Mouse (Mus musculus) forebrain, postnatal 0 days (tissue): ENCODE data around the gene Scd1. TPM values are rescaled to one million over a fixed set of nuclear protein-coding genes. Genes with fewer than 3 reads are reported as not detected.

Source experiments
- ATAC-seq: fragments of 200-750 bp; cut with Nextera tagmentation; 2 replicates; pipeline ENCODE4 v1.8.0; 2017; ENCODE audit warnings: mild to moderate bottlenecking, moderate library complexity
- DNase-seq: peaks from one replicate; pipeline ENCODE4 v3.0.0-alpha.2; 2015
- H3K27ac ChIP-seq: fragments of 300-500 bp; sonication (generic); 2 replicates; pipeline ENCODE4 v1.5.1; 2014; ENCODE audit warnings: low read depth, mild to moderate bottlenecking, antibody characterized with exemption, low read length, moderate library complexity, mixed read lengths
- H3K27me3 ChIP-seq: fragments of 300-500 bp; sonication (generic); 2 replicates; pipeline ENCODE4 v1.6.1; 2014; ENCODE audit warnings: mild to moderate bottlenecking, low read length, mixed read lengths; ENCODE audit not compliant: insufficient read depth
- H3K36me3 ChIP-seq: fragments of 300-500 bp; sonication (generic); 2 replicates; pipeline ENCODE4 v1.6.1; 2014; ENCODE audit warnings: mild to moderate bottlenecking, moderate library complexity; ENCODE audit not compliant: insufficient read depth
- H3K4me1 ChIP-seq: fragments of 300-500 bp; sonication (generic); 2 replicates; pipeline ENCODE4 v1.6.1; 2014; ENCODE audit warnings: antibody characterized with exemption; ENCODE audit not compliant: insufficient read depth
- H3K4me2 ChIP-seq: fragments of 300-500 bp; sonication (generic); 2 replicates; pipeline ENCODE4 v1.6.1; 2014; ENCODE audit warnings: low read depth, mild to moderate bottlenecking, moderate library complexity
- H3K4me3 ChIP-seq: fragments of 300-500 bp; sonication (generic); 2 replicates; pipeline ENCODE4 v1.5.1; 2014; ENCODE audit warnings: low read depth, low read length, mixed read lengths
- H3K9ac ChIP-seq: fragments of 300-500 bp; sonication (generic); 2 replicates; pipeline ENCODE4 v1.6.1; 2014; ENCODE audit warnings: mild to moderate bottlenecking
- H3K9me3 ChIP-seq: fragments of 300-500 bp; sonication (generic); 2 replicates; pipeline ENCODE4 v1.6.1; 2016; ENCODE audit warnings: low read length
- CTCF ChIP-seq: sonication (generic); IDR thresholded peaks from 2 replicates; pipeline ENCODE4 v1.5.1; 2016; ENCODE audit warnings: antibody characterized with exemption, control low read depth, low read depth
- WGBS: fragments of 180-500 bp; shearing (Covaris S2); extraction: QIAGEN DNeasy Blood & Tissue Kit; methylation state at CpG from one replicate; pipeline ENCODE4 v1.1.7; 2014; 5-methylcytosine and 5-hydroxymethylcytosine counted together
- polyA plus RNA-seq: library from polyadenylated mRNA; unstranded; fragments of >200 nt; fragmentation: Nextera tagmentation; extraction: Ambion mirVana; gene quantifications from 2 replicates; pipeline ENCODE4 v1.2.1, GENCODE M21; 2015
- total RNA-seq: library from RNA; depleted of rRNA; stranded (reverse); fragments of >200 nt; gene quantifications from 2 replicates; pipeline ENCODE4 v1.2.3, GENCODE M21; 2014

Gene Scd1
- total and polyA plus RNA-seq, 2 experiments from 2014 or later = 8.7 to 41.0 TPM

GRCm38 (mm10) chr19:44400076-44400475 lies 7.6 kb downstream of the Scd1 start:
- Histone ChIP-seq H3K4me2 (no peak overlapping the region), H3K27ac (no peak overlapping the region), H3K9ac (no peak overlapping the region), H3K4me1 (no peaks in the 10 kb centered on the region), H3K36me3 (peaks cover 28% of the 10 kb centered on the region), H3K4me3 (no peak overlapping the region), H3K27me3 (no peaks in the 10 kb centered on the region), H3K9me3 (no peaks in the 10 kb centered on the region)
- ATAC-seq (no peak), DNase-seq (no peak)
- no peak for TF ChIP-seq CTCF
- 86% methylated on average over 18 of the region's 18 CpGs for WGBS

- Histone ChIP-seq H3K27me3 (no peaks in the 10 kb centered on the region), H3K4me3 (no peak overlapping the region), H3K9ac (no peak overlapping the region), H3K9me3 (no peaks in the 10 kb centered on the region), H3K27ac (no peak overlapping the region), H3K4me1 (no peaks in the 10 kb centered on the region), H3K36me3 (peaks cover 27% of the 10 kb centered on the region; the same call in 1 of the 2 replicates), H3K4me2 (no peak overlapping the region)
- DNase-seq (no peak), ATAC-seq (no peak)
- no peak for TF ChIP-seq CTCF
- WGBS = 85% methylated on average over 5 of the region's 5 CpGs
Measured at GRCm38 (mm10) chr19:44396742-44397141, 10.9 kb downstream of the Scd1 start.

DNA sequence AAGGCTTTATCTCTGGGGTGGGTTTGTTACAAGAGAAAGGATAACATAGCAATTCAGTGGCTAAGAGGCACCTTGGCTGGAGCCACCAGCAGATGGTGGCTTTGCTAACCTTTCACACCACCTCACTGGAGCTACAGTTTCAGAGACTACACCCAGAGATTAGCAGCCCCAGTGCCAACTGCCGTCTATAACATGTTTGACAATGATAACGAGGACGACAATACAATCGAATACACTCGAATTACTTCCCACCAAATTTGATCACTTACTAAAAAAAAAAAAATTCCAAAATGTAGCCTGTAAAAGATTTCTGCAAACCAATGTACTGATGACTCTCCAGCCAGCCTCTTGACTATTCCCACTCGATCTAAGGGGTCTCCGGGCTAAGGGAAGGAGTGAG lies 12.7 kb downstream of the Scd1 start:
- Histone ChIP-seq H3K9ac (no peak overlapping the region), H3K4me1 (no peaks in the 10 kb centered on the region), H3K27me3 (no peaks in the 10 kb centered on the region), H3K4me3 (no peak overlapping the region), H3K4me2 (no peak overlapping the region), H3K36me3 (peaks cover 20% of the 10 kb centered on the region; the same call in 1 of the 2 replicates), H3K9me3 (no peaks in the 10 kb centered on the region), H3K27ac (no peak overlapping the region)
- no peak for TF ChIP-seq CTCF
- no peak for ATAC-seq
- DNase-seq = no peak
- WGBS = 78% methylated on average over 7 of the region's 7 CpGs

DNA sequence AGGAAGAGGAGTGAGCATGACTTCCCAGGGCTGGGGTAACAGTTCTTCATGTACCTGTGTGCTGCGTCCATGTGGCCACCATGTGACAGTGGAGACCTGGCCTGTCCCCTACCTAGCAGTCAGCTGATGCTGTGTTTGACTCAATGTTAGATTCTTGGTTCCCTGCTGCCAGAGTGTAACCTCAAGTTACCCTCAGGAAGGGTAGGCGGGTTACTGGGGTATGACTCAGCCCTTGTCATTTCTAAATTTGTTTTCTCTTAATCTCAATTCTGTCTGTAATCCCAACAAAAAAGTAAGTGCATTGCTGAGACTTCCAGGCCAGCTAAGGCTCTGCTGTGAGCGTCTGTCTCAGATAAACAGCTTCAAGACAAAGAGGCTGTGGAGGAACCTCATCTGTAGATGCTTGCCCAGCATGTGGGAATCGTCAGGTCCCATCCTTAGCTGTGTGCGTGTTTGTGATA lies 13.7 kb downstream of the Scd1 start:
- DNase-seq = no peak
- WGBS = 81% methylated on average over 5 of the region's 5 CpGs
- H3K4me1 ChIP-seq = no peaks in the 10 kb centered on the region
- H3K27me3 ChIP-seq = no peaks in the 10 kb centered on the region
- no peak overlapping the region for H3K4me3 ChIP-seq
- no peak for ATAC-seq
- no peak overlapping the region for H3K9ac ChIP-seq
- H3K4me2 ChIP-seq = no peak overlapping the region
- no peak for TF ChIP-seq CTCF
- peaks cover 18% of the 10 kb centered on the region; the same call in 1 of the 2 replicates for H3K36me3 ChIP-seq
- H3K9me3 ChIP-seq = no peaks in the 10 kb centered on the region
- no peak overlapping the region for H3K27ac ChIP-seq

- H3K27ac ChIP-seq = no peak overlapping the region
- no peak for ATAC-seq
- WGBS = 88% methylated on average over 5 of the region's 5 CpGs
- H3K27me3 ChIP-seq = no peaks in the 10 kb centered on the region
- H3K4me3 ChIP-seq = no peak overlapping the region
- H3K4me2 ChIP-seq = no peak overlapping the region
- peaks cover 12% of the 10 kb centered on the region; the same call in 1 of the 2 replicates for H3K36me3 ChIP-seq
- no peaks in the 10 kb centered on the region for H3K9me3 ChIP-seq
- H3K9ac ChIP-seq = no peak overlapping the region
- no peak for DNase-seq
- 0 out of 2 replicates have a peak, but pooled peaks cover 4% of the 10 kb centered on the region for H3K4me1 ChIP-seq
- TF ChIP-seq CTCF = no peak
Measured at GRCm38 (mm10) chr19:44392339-44393009, 15.2 kb downstream of the Scd1 start.

DNA sequence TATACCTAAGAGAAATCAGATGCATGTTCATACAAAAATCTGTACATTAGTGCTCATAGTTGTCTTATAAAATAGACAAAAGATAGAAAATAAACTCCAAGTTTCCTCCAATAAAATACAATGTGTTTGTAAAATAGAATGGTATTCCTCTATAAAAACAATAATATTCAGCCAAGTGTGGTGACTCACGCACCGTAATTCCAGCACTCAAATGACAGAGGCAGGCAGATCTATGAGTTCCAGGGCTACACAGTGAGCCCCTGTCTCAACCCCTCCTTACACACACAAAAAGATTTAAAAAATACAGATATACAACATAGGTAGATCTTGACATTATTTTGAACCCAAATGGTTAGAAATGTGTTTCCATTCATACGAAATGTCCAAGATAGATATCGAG lies 15.8 kb downstream of the Scd1 start:
- WGBS = 94% methylated on average over 4 of the region's 4 CpGs
- ATAC-seq = no peak

GRCm38 (mm10) chr19:44389507-44389906 lies 18.2 kb downstream of the Scd1 start:
- no peak for TF ChIP-seq CTCF
- WGBS = 25% methylated on average over 1 of the region's 1 CpGs
- no peak for ATAC-seq
- 0 out of 2 replicates have a peak, but pooled peaks cover 4% of the 10 kb centered on the region for H3K4me1 ChIP-seq
- H3K27ac ChIP-seq = no peak overlapping the region
- no peak overlapping the region for H3K9ac ChIP-seq
- H3K27me3 ChIP-seq = no peaks in the 10 kb centered on the region
- no peak for DNase-seq
- H3K4me2 ChIP-seq = no peak overlapping the region
- no peak overlapping the region for H3K4me3 ChIP-seq
- no peaks in the 10 kb centered on the region for H3K9me3 ChIP-seq
- H3K36me3 ChIP-seq = peaks cover 3% of the 10 kb centered on the region; the same call in 1 of the 2 replicates

More for the DNA sequence above, 15.8 kb downstream of the Scd1 start:
- H3K36me3 ChIP-seq = peaks cover 6% of the 10 kb centered on the region; the same call in 1 of the 2 replicates
- H3K4me1 ChIP-seq = 0 out of 2 replicates have a peak, but pooled peaks cover 4% of the 10 kb centered on the region
- no peak for TF ChIP-seq CTCF
- H3K27me3 ChIP-seq = no peaks in the 10 kb centered on the region
- H3K9me3 ChIP-seq = no peaks in the 10 kb centered on the region
- no peak overlapping the region for H3K9ac ChIP-seq
- no peak overlapping the region for H3K4me3 ChIP-seq
- H3K4me2 ChIP-seq = no peak overlapping the region
- H3K27ac ChIP-seq = no peak overlapping the region
- DNase-seq = no peak
